Mouse (Mus musculus) CH12.LX (cell line): ENCODE data around the gene Rora.

Experiments used
- CTCF ChIP-seq, 2 experiments: IDR thresholded peaks in 1 of 2; conservative IDR thresholded peaks in 1 of 2; 2 replicates each; pipeline ENCODE4 v1.5.1; 2011 to 2012; ENCODE audit warnings: low read depth in 2 of 2, low read length in 2 of 2, improper control_type of control experiment in 1 of 2, inconsistent platforms in 1 of 2, mild to moderate bottlenecking in 1 of 2, moderate library complexity in 1 of 2
- ELF1 ChIP-seq: IDR thresholded peaks from 2 replicates; pipeline ENCODE4 v1.6.1; 2014; ENCODE audit warnings: low read depth, mild to moderate bottlenecking, inconsistent platforms, low read length, improper control_type of control experiment

DNA sequence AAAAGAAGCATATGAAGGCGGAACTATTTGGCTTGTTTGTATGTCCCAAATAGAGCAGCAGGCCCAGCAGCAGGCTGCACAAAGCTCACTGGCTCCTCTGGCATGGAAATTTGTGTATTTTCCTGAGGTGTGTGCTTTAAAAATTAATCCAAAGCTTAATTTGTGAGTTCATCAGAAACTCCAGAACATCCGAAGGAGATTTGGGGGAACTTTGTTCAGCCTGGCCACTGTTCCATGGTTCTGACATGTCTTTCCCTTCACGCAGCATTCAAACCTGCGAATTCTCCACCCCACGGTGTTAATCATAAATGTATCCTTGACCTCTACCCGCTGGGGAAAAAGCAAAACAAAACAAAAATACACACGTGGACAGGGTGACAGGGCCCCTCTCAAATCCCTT lies 381.9 kb downstream of the Rora start:
- TF ChIP-seq CTCF (conservative IDR thresholded peaks at IDR 0.05 in 1 of 2, IDR thresholded peaks at IDR 0.05 in 1 of 2; ENCODE audit: low read depth in 2 of 2, low read length in 2 of 2) (no peak), ELF1 (no peak)
